Mouse (Mus musculus) adrenal gland, adult 18-20 months (tissue): ENCODE measurements at regions not wholly inside any gene's neighbourhood (a gene's known extent, or its start where the extent isn't known, plus 50 kb on each side); places are given as distances from the start of the nearest gene placed in this dataset.

ENCODE experiments used
- DNase-seq, 2 experiments: peaks; one replicate each; pipeline ENCODE4 v3.0.0; 2021 to 2022; ENCODE audit warnings: low spot score in 2 of 2

DNA sequence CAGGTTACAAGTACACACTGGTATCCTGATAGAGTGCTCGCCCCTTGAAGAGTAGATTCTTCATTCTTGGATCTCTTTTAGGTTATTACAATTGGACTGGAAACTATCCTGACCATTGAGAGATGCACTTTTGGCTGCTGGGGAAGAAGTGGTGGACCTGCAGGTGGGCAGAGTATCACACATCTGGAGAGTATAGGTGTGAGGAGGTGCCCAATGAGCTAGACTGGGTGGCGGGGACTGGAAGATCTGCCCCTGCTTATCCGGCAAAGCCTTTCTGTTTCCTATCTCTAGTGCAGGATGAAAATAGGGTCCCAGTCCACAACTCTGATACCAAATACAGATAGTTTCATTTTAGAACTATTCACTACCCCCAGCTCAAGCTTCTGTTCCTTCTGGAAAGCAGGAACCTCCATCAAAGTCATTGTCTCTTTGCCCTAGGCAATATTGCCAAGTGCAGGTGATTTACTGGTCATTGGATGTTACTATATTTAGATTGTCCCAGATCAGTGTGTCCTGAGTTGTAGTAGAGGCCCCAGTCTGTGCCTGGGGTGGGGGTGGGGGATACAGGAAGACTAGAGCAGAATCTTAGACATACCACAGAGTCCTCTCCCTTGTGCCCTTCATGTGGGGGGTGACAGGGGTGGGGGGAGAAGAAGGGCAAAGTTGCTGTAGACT, 62.5 kb upstream of the Ube2e1 start:
- no peak for DNase-seq

- no peak for DNase-seq
Measured at GRCm38 (mm10) chr14:18391824-18392486, 60.3 kb upstream of the Ube2e1 start.

DNA sequence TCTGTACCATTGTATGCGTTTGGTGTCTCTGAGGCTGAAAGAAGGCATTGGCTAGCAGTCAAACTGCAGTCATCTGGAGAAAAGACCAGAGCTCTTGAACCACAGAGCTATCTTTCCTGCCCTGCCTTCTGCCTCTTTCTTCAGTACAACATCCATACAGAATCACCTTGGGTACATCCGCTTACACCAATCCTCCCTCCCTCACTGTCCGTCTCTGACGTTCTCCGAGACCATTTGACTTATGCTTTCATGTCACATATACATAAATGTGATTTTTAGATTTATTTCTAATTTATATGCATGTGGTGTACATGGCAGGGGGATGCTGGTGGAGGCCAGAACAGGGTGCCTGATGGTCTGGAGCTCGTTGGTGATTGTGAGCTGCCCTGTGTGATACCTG, 57.7 kb upstream of the Ube2e1 start:
- no peak for DNase-seq

DNA sequence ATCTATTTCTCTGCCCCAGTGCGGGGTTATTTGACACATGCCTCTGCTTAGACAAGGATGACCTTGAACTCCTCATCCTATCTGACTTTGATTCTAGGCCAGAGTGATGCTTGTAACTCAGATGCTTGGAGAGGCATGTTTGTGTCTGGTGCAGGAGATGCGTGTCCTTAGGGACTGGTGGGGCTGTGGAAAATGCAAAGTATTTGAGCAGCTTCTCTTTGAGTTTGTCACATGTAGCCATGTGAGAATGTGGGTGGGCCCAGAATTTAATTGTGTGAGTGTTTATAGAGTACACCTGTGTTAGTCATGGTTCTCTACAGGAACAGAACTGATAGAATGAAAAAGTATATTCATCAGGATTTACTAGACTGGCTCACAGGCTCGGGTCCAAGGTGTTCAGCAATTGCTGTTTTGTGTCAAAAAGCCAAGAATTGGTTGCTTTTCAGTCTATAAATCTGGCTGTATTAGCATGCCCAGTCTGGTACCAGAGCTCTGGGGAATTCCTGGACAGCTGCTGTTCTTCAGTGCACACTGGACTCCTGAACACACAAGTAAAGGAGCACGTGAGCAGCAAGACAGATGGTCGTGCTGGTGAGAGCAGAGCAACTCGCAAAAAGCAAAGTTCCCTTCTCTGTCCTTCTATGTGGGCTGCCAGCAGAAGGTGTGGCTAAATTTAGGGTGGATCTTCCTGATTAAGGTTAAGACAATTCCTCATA, 54.5 kb upstream of the Ube2e1 start:
- no peak for DNase-seq
